In genomic region chr14:12185040-12185439, GRCm38 (mm10) we compare ENCODE assay signal across 13 mouse cellular contexts.
DNase-seq lines count a peak whose midpoint lies in the region; ATAC-seq and TF ChIP-seq lines count a peak whose summit lies in the region.
"Had no signal": no experiment of that assay in that cellular context is flagged by ENCODE, and none has a peak within 500 bp of the region (broad histone marks: within the 10 kb centered on the region; RNA-seq: fewer than 3 reads in every experiment).

No protein-coding gene starts in this region.

- H3K4me3 ChIP-seq in forebrain, embryonic 13.5 days: no peak overlapping the region
- no peak overlapping the region for H3K4me3 ChIP-seq in neural tube, embryonic 13.5 days
- no peak overlapping the region for H3K4me3 ChIP-seq in heart, embryonic 12.5 days
- H3K4me3 ChIP-seq in thymus, adult 2 months (ENCODE audit: control insufficient read depth, insufficient read depth, low read length): no peak overlapping the region
- H3K4me3 ChIP-seq: embryonic facial prominence, embryonic 15.5 days; heart, embryonic 15.5 days had no signal

- TF ChIP-seq CTCF in thymus, adult 2 months (IDR thresholded peaks at IDR 0.05; ENCODE audit: borderline replicate concordance, control insufficient read depth, extremely low read depth, insufficient read depth, low read length, poor library complexity): no peak

- no peaks in the 10 kb centered on the region for H3K9me3 ChIP-seq in forebrain, embryonic 13.5 days (replicated peaks)
- H3K9me3 ChIP-seq in neural tube, embryonic 13.5 days: no peaks in the 10 kb centered on the region
- no peaks in the 10 kb centered on the region for H3K9me3 ChIP-seq in heart, embryonic 12.5 days (replicated peaks)
- H3K9me3 ChIP-seq: embryonic facial prominence, embryonic 15.5 days; heart, embryonic 15.5 days had no signal

- no peaks in the 10 kb centered on the region for H3K27me3 ChIP-seq in forebrain, embryonic 13.5 days
- no peaks in the 10 kb centered on the region for H3K27me3 ChIP-seq in neural tube, embryonic 13.5 days
- H3K27me3 ChIP-seq in heart, embryonic 12.5 days (replicated peaks): no peaks in the 10 kb centered on the region
- no peaks in the 10 kb centered on the region for H3K27me3 ChIP-seq in thymus, adult 2 months (ENCODE audit: control insufficient read depth, insufficient read depth, low read length)
- H3K27me3 ChIP-seq: embryonic facial prominence, embryonic 15.5 days; heart, embryonic 15.5 days had no signal

- TF ChIP-seq POLR2A in thymus, adult 2 months (IDR thresholded peaks at IDR 0.05; ENCODE audit: control insufficient read depth, extremely low read depth, insufficient read depth, low read length, poor library complexity): no peak

- H3K27ac ChIP-seq in forebrain, embryonic 13.5 days: peak overlapping the region; percentile 89
- H3K27ac ChIP-seq in neural tube, embryonic 13.5 days (replicated peaks): peak overlapping the region; percentile 86
- no peak overlapping the region for H3K27ac ChIP-seq in heart, embryonic 12.5 days (ENCODE audit: poor library complexity, severe bottlenecking)
- no peak overlapping the region for H3K27ac ChIP-seq in thymus, adult 2 months (ENCODE audit: control insufficient read depth, insufficient read depth, low read length)
- H3K27ac ChIP-seq: embryonic facial prominence, embryonic 15.5 days; heart, embryonic 15.5 days; liver, embryonic 14.5 days had no signal

- H3K4me2 ChIP-seq in forebrain, embryonic 13.5 days: no peak overlapping the region
- no peak overlapping the region for H3K4me2 ChIP-seq in neural tube, embryonic 13.5 days
- H3K4me2 ChIP-seq in heart, embryonic 12.5 days: no peak overlapping the region
- H3K4me2 ChIP-seq: embryonic facial prominence, embryonic 15.5 days; heart, embryonic 15.5 days had no signal

- intact Hi-C loops in left cerebral cortex, postnatal 4 days (cut with DNase I): no loop called here

- no peaks in the 10 kb centered on the region for H3K36me3 ChIP-seq in forebrain, embryonic 13.5 days (ENCODE audit: poor library complexity, severe bottlenecking)
- H3K36me3 ChIP-seq in neural tube, embryonic 13.5 days: no peaks in the 10 kb centered on the region
- H3K36me3 ChIP-seq in heart, embryonic 12.5 days: no peaks in the 10 kb centered on the region
- no peaks in the 10 kb centered on the region for H3K36me3 ChIP-seq in thymus, adult 2 months (ENCODE audit: control insufficient read depth, insufficient read depth, low read length)
- H3K36me3 ChIP-seq: embryonic facial prominence, embryonic 15.5 days; heart, embryonic 15.5 days had no signal

- 33% methylated on average over 4 of the region's 4 CpGs for WGBS in forebrain, embryonic 13.5 days
- WGBS in neural tube, embryonic 13.5 days: 42% methylated on average over 4 of the region's 4 CpGs
- 39% methylated on average over 4 of the region's 4 CpGs for WGBS in heart, embryonic 12.5 days
- 89% methylated on average over 4 of the region's 4 CpGs for WGBS in thymus, adult 2 months

- peaks cover 52% of the 10 kb centered on the region for H3K4me1 ChIP-seq in forebrain, embryonic 13.5 days
- peaks cover 48% of the 10 kb centered on the region for H3K4me1 ChIP-seq in neural tube, embryonic 13.5 days (replicated peaks)
- 0 out of 2 replicates have a peak, but pooled peaks cover 2% of the 10 kb centered on the region for H3K4me1 ChIP-seq in heart, embryonic 12.5 days (replicated peaks)
- H3K4me1 ChIP-seq in thymus, adult 2 months (replicated peaks; ENCODE audit: control insufficient read depth, insufficient read depth, low read length): no peaks in the 10 kb centered on the region
- H3K4me1 ChIP-seq: embryonic facial prominence, embryonic 15.5 days; heart, embryonic 15.5 days had no signal

- H3K9ac ChIP-seq in forebrain, embryonic 13.5 days: no peak overlapping the region
- H3K9ac ChIP-seq in neural tube, embryonic 13.5 days: no peak overlapping the region
- no peak overlapping the region for H3K9ac ChIP-seq in heart, embryonic 12.5 days
- H3K9ac ChIP-seq: embryonic facial prominence, embryonic 15.5 days; heart, embryonic 15.5 days; liver, embryonic 14.5 days had no signal

- ATAC-seq in forebrain, embryonic 13.5 days: peak; percentile 77
- peak; percentile 63 for ATAC-seq in neural tube, embryonic 13.5 days (ENCODE audit: low read depth)
- no peak for ATAC-seq in heart, embryonic 12.5 days (ENCODE audit: insufficient number of reproducible peaks, low FRiP score)

- peak; percentile 72 for DNase-seq in left cerebral cortex, postnatal 4 days
- no peak for DNase-seq in left cerebral cortex, adult 9 months (ENCODE audit: low spot score in 2 of 2)
- DNase-seq in layer of hippocampus, adult 11-12 months (ENCODE audit: low spot score): peak; percentile 46
- no peak for DNase-seq in ovary, postnatal 14 days (ENCODE audit: low spot score)
- no peak for DNase-seq in thymus, adult 2 months
- DNase-seq: kidney, adult 8-10 months; lung, postnatal 4 days had no signal

Comparison
In these comparisons a context has a peak if more than half of its experiments do, and no peak if none do; other contexts are left out.
1. DNase-seq: peak in left cerebral cortex, postnatal 4 days (single experiment) and layer of hippocampus, adult 11-12 months (single experiment); none in left cerebral cortex, adult 9 months (0 of 2), ovary, postnatal 14 days (single experiment) and thymus, adult 2 months (single experiment).
2. H3K27ac ChIP-seq: peak in forebrain, embryonic 13.5 days (single experiment) and neural tube, embryonic 13.5 days (single experiment); none in heart, embryonic 12.5 days (single experiment) and thymus, adult 2 months (single experiment).